Mouse (Mus musculus): ENCODE measurements around the gene Gm49387. TPM values are rescaled to one million over a fixed set of nuclear protein-coding genes. Genes with fewer than 3 reads are reported as not detected.
"Not testable (repeated sequence)": the region's sequence is repeated elsewhere in the genome, so short reads cannot be mapped to it uniquely, and the experiment has no call there.

Gm49387 gene
- total RNA-seq, 1 experiment from 2014 or later: not detected

DNA sequence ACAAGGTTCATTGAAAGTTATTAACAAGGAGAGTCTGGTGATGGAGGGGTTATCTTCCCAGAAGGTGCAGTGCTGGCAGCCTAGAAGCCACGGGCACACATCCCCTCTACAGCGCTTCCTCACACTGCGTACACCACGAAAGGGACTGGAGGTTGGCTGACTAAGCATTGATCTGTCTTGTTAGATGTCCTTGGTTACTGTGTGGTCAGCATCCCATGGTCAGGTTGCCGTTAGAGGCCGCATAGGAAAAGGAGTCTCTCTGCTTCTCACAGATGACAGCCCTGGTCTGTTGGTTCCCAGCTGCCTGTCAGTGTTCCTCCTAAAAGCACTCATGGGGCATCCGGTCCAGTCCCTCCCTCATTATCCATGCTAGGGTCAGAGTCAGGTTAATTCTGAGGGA, 10.5 kb upstream of the Gm49387 start:
- ATAC-seq (replicated peaks in 1 of 2; ENCODE audit: insufficient read depth in 1 of 2, low FRiP score in 2 of 2, low TSS enrichment in 1 of 2, low read depth in 1 of 2, poor library complexity in 2 of 2, severe bottlenecking in 2 of 2): no peak

DNA sequence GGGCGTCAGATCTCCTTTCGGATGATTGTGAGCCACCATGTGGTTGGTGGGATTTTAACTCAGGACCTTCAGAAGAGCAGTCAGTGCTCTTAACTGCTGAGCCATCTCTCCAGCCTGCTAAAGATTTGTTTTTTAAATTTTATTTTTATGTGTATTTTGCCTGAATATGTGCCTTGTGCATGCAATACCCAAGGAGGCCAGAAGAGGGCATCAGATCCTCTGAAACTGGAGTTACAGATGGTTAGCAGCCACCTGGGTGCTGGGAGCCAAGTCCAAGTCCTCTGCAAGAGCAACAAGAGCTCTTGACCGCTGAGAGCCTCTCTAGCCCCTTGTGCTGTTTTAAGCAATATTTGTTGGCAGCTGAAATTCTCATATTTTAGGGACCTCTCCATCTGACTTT, 9.7 kb upstream of the Gm49387 start:
- ATAC-seq (replicated peaks in 1 of 2; ENCODE audit: insufficient read depth in 1 of 2, low FRiP score in 2 of 2, low TSS enrichment in 1 of 2, low read depth in 1 of 2, poor library complexity in 2 of 2, severe bottlenecking in 2 of 2): no peak

DNA sequence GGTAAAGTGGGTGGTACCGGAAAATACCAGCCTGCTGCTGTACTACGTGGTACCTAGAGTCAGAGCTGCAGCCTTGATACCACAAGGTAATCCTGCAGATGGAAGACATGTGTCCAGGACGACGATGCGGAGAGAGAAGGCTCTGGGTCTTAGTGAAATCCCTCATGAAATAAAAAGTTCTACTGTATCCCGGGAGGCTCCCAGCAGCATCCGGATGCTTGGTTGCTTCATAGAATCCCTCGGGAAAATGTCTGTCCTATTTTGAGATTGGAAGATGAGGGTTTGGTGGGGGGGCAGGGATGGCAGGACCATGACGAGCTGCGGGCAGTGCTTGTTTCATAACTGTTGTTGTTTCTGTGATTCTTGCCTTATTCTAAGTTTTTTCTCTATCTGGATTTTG, 7.3 kb upstream of the Gm49387 start:
- no peak for ATAC-seq (replicated peaks in 1 of 2; ENCODE audit: insufficient read depth in 1 of 2, low FRiP score in 2 of 2, low TSS enrichment in 1 of 2, low read depth in 1 of 2, poor library complexity in 2 of 2, severe bottlenecking in 2 of 2)

DNA sequence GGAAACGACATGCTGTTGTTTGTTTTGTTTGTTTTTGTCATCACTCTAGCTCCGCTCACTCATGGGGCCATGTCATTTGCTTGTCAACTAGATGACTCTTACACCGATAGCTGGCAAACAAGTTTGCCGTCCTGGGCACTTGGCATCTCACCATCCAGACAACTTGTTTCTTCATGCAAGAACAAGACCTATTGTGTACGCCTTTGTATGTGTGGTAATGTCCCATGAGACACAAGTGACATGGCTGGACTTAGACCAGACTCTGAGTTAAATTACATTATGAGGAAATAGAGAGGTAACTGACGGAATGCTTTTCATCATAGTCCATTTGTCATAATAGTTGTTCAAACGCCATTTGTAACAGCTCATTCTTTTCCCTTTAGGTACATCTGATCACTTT, 5.2 kb upstream of the Gm49387 start:
- ATAC-seq (replicated peaks in 1 of 2; ENCODE audit: insufficient read depth in 1 of 2, low FRiP score in 2 of 2, low TSS enrichment in 1 of 2, low read depth in 1 of 2, poor library complexity in 2 of 2, severe bottlenecking in 2 of 2): no peak

DNA sequence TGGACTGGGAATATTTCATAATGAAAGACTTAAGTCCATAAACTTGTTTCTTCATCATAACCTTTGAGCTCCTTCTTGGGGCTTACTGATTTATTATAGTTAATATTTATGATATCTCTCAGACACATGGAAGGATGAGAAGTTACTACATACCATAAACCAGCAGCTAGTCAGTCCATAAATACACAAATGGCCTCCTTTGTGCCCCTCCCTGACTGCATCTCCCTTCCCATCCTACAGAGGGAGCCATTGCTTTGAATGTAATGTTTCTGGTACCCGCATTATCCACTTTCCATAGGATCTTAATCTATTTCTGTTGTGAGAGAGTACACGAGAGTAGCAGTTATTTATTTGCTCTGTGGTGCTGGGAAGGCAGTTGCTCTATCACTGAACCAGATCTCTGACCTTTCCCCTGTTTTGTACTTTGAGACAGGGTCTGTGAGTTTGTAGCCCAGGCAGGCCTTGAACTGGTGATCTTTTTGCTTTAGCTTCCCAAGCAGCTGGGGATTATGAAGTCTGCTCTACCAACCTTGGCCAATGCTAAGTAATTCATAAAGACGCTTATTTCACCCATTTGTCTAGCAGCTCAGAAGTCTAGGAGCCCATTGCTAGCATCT, 4.4 kb upstream of the Gm49387 start:
- no peak for ATAC-seq (replicated peaks in 1 of 2; ENCODE audit: insufficient read depth in 1 of 2, low FRiP score in 2 of 2, low TSS enrichment in 1 of 2, low read depth in 1 of 2, poor library complexity in 2 of 2, severe bottlenecking in 2 of 2)

DNA sequence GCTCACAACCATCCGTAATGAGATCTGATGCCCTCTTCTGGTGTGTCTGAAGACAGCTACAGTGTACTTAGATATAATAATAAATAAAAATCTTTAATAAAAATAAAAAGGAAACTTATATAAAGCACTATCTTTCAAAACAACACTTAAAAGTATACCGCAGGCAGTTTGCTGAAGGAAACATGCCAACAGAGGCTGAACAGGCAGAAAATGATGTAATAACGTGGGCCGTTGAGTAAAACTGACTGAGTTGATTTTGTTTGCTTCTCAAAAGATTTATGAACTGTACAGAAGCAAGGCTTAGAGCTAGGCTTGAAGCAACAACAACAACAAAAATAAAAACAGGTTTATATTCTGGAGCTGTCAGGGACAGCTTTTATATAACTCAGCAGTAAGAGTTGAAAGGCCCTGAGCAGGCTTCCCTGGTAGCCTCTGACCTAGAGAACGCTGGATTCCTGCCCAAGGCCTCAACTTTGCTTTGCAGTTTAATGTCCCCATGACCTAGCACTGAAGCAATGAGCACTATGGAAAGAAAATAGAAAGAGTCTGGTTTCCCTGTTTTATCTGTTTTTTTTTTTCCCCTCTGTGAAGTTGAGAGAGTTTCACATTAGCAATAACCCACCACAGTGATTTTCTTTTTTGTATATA, 3.6 kb upstream of the Gm49387 start:
- ATAC-seq (replicated peaks in 1 of 2; ENCODE audit: insufficient read depth in 1 of 2, low FRiP score in 2 of 2, low TSS enrichment in 1 of 2, low read depth in 1 of 2, poor library complexity in 2 of 2, severe bottlenecking in 2 of 2): no peak

DNA sequence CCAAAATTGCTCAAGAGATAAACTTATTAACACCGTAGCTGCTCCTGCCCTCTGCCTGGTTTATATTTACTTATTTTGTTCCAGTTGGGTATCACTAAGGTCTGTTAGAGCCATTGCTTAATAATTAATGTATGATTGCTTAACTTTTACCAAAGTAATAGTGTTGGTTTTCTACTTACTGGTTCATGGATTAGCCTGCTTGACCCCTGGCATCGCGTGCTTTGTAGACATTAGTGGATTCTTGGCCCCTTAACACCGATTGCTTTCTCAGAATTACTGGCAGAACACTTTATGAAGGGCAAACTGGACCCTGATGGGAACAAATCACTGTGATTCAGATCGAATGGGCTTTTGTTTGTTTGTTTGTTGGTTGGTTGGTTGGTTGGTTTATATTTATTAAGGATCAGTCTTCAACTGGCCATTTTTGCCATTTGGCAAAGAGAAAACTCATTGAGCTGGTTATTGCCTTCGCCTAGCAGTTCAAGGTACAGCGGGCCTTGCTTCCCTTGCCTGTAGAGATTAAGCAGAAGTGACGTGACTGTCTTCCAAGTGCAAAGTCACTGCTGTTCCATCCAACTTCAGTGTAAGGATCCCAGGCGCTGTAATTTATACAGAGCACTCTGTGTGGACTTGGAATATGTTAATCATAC, 953 bp upstream of the Gm49387 start:
- ATAC-seq (replicated peaks in 1 of 2; ENCODE audit: insufficient read depth in 1 of 2, low FRiP score in 2 of 2, low TSS enrichment in 1 of 2, low read depth in 1 of 2, poor library complexity in 2 of 2, severe bottlenecking in 2 of 2): no peak

DNA sequence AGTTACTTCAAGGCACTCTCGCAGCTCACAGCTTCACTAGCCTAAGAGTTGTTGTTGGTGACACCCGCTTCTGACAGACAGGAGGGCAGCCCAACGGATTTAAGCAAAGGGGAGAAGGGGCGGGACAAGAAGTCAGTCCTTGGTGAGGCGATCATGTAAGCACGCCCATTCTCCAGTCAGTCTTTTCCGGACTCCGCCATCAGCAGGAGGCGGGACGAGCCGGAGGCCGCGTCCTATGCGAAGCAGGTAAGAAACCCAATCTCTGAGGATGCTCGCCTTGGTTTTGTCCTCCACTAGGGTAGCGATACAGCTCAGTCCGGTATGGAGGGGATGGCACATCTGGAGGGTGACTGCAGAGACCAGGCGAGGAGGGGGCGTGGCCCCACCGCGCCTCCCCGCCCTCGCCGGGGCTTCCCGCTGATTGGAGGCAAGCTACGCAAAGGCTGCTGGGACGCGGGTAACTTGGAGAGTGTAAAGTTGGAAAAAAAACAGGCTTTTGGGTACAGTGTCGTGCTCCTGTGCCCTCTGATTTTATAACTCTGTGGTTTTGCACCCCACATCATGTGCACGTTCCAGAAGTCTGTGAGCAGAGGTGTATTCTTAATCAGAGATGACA, 320 bp upstream of the Gm49387 start, which contains the start of the genes Btd and Hacl1:
Btd (plus strand) TSS at position 139 of the 616 bp plus-strand sequence.
Hacl1 (minus strand) TSS at position 397 of the 616 bp plus-strand sequence.
- ATAC-seq (replicated peaks in 1 of 2; ENCODE audit: insufficient read depth in 1 of 2, low FRiP score in 2 of 2, low TSS enrichment in 1 of 2, low read depth in 1 of 2, poor library complexity in 2 of 2, severe bottlenecking in 2 of 2): peak; percentile 99

DNA sequence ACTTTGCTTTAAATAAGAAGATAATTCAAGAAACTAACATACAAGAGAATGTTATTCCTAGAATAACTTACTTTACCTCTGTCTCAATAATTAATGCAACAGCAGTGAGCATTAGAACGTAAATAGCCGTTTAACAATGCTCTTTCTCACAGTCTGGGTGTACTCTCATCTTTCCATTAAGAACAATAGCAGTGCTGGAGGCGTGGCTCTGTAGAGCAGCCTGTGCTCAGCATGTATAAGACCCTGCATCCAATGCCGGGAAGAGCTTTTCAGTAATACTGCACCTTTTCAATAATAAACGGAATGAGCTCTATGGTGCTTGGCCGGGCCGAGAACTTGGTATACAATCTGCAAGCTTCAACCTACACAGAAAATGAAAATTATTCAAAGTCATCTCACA, 10.0 kb downstream of the Gm49387 start:
- ATAC-seq (replicated peaks in 1 of 2; ENCODE audit: insufficient read depth in 1 of 2, low FRiP score in 2 of 2, low TSS enrichment in 1 of 2, low read depth in 1 of 2, poor library complexity in 2 of 2, severe bottlenecking in 2 of 2): no peak

DNA sequence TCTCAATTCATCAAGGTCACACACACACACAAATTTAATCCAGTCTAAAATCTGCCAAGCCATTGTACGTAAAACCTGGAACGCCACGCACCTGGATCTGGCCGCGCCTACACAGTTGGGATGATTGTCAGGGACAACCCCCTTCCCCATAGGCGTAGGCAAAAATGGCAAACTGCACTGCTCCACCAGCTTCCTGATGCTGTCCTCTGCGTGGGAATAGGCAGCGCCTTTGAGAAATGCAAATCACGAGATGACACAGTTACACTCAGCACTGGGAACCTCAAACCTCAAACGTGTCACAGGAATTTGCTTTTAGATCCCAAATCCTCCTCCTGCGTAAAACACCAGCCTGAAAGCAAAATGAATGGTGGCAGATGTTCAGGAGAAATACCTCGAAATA, 17.9 kb downstream of the Gm49387 start:
- no peak for ATAC-seq (replicated peaks in 1 of 2; ENCODE audit: insufficient read depth in 1 of 2, low FRiP score in 2 of 2, low TSS enrichment in 1 of 2, low read depth in 1 of 2, poor library complexity in 2 of 2, severe bottlenecking in 2 of 2)

DNA sequence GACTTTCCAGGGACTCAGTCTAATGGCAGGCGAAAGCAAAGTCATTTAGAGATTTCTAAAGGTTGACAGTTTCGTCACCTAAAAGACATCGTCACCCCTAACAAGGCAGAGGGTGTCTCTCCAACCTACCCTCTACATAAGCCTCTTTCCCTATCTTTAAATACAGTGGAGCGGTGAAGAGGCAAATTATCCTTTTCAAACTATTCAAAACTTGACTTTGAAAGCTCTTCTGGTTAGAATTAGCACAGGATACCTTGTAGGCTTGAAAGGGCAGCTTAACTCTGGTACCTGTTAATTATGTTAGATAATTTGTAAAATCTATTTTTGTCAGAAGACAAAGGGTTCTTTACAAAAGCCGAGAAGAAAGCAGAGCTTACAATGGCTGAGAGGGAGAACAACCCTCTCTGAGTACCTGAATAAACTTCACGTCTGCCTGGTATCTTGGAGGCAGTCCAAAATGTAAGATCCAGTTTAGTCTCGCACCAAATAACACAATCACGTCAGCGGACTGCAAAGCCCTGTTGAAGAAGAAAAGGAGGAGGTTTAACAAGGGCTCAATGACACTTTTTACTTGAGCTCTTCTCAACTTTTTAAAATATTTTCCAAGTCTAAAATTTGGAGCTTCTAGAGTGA, 20.0 kb downstream of the Gm49387 start:
- no peak for ATAC-seq (replicated peaks in 1 of 2; ENCODE audit: insufficient read depth in 1 of 2, low FRiP score in 2 of 2, low TSS enrichment in 1 of 2, low read depth in 1 of 2, poor library complexity in 2 of 2, severe bottlenecking in 2 of 2)

DNA sequence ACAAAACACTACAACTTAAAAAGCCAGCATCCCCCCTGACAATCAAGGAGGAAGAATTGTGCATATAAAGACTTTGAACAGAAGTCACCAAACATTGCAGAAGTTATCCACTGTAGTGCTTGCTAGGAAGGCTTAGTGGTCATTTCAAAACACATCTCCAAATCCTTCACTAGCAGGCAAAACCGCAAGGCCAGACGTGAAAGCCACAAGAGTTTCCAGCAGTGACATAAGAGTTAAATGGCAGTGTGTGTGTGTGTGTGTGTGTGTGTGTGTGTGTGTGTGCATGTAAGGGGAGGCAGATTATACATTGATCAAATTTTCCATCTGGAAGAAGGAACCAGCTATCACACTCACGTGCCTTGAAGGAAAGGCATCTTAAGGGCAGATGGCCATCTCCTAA, 22.7 kb downstream of the Gm49387 start:
- peak; percentile 29 to 32; a peak in 3 of 4 replicates for ATAC-seq (replicated peaks in 1 of 2; ENCODE audit: insufficient read depth in 1 of 2, low FRiP score in 2 of 2, low TSS enrichment in 1 of 2, low read depth in 1 of 2, poor library complexity in 2 of 2, severe bottlenecking in 2 of 2)

DNA sequence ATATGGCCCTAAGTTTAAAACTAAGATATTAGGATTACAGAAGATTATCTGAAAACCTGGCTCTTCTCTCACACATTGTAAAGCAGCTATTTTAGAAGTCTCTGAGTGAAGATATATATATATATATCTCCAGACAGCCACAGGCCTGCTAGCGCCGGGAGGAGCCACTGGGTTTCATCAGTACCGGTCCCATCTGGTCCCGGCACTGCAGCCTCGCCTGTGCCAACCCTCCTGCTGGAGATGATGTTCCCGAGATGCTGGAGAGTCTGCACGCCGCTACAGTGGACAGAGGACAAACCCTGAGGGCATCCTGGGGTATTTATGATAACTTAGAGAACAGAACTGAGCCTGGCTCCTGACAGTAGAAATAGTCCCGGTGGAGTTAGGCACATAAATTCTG, 23.5 kb downstream of the Gm49387 start:
- no peak for ATAC-seq (replicated peaks in 1 of 2; ENCODE audit: insufficient read depth in 1 of 2, low FRiP score in 2 of 2, low TSS enrichment in 1 of 2, low read depth in 1 of 2, poor library complexity in 2 of 2, severe bottlenecking in 2 of 2)

DNA sequence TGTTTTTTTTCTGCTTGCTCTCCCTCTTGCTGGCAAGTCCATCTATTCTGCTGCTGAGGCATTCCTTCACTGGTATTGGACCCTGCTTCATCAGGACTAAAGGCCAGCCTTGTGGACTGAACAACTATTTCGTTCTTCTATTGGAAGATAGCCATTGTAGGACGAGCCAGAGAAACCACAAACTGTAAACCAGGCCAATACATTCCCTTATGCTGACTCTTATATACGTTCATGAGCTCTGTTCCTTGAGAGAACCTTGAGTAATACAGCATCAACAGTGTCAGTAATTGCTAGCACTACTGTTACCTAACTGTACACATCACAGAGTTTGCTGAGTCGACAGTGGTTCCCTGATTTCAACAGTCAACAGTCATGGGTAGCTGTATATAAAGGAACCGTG, 27.0 kb downstream of the Gm49387 start:
- ATAC-seq (replicated peaks in 1 of 2; ENCODE audit: insufficient read depth in 1 of 2, low FRiP score in 2 of 2, low TSS enrichment in 1 of 2, low read depth in 1 of 2, poor library complexity in 2 of 2, severe bottlenecking in 2 of 2): no peak

DNA sequence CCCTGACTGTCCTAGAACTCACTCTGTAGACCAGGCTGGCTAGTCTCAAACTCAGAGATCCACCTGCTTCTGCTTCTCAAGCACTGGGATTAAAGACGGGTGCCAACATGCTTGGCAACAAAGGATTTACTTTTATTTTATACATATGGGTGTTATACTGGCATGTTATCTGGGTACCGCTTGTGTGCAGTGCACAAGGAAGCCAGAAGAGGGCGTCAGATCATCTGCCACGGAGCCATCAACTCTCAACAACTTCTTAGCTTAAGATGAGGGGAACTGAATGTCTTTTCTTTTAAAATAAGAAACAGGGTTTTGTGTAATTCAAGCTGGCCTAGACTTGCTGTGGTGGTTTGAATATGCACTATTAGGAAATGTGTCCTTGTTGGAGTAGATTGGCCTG, 28.7 kb downstream of the Gm49387 start:
- ATAC-seq (replicated peaks in 1 of 2; ENCODE audit: insufficient read depth in 1 of 2, low FRiP score in 2 of 2, low TSS enrichment in 1 of 2, low read depth in 1 of 2, poor library complexity in 2 of 2, severe bottlenecking in 2 of 2): no peak

DNA sequence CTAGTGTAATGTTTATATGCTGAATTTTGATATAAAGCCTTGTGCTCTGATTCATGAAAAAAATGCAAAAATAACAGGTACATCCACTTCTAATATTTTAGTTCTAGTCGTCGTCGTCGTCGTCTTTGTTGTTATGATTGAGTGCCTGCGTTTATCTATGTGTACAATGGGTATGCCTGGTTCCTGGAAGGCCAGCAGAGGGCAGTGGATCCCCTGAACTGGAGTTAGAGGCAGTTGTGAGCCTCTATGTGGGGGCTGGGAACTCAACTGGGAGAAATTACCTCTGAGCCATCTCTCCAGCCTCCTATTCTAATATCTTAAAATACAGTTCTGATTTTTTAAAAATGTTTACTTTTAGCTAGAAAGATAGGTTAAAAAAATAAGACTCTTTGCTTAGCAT, 35.2 kb downstream of the Gm49387 start:
- ATAC-seq (replicated peaks in 1 of 2; ENCODE audit: insufficient read depth in 1 of 2, low FRiP score in 2 of 2, low TSS enrichment in 1 of 2, low read depth in 1 of 2, poor library complexity in 2 of 2, severe bottlenecking in 2 of 2): no peak

DNA sequence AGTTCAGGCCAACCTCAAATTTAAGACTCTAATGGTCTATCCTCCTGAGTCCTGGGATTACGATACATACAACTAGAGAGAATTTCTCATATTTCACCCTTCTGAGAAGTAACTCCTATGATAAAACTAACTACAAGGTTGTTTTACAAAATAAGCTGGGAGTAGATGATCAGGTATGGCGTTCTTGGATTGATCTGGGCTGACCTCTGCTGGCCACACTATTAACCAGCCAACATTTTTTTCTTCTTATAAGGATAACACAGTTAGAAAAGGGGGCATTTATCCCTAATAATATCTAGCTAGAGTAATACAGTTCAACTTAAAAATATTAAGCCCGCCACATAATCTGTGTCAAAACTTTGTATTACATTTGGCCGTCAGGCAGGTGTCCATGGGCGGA, 35.8 kb downstream of the Gm49387 start:
- ATAC-seq (replicated peaks in 1 of 2; ENCODE audit: insufficient read depth in 1 of 2, low FRiP score in 2 of 2, low TSS enrichment in 1 of 2, low read depth in 1 of 2, poor library complexity in 2 of 2, severe bottlenecking in 2 of 2): 0 out of 4 replicates have a peak, but pooled peaks of 1 of the 2 experiments have one; percentile 56

DNA sequence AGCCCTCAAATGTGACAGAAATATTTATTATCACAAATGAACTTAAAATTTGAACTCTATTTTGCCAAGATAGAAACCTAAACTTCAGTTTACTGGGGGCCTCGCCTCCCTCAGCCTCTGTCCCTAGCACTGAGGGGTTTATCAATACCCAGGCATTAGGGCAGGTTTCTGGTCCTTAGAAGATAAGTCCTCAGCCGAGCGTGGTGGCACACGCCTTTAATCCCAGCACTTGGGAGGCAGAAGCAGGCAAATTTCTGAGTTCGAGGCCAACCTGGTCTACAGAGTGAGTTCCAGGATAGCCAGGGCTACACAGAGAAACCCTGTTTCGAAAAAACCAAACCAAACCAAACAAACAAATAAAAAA, 38.1 kb downstream of the Gm49387 start:
- not testable (repeated sequence) for ATAC-seq (replicated peaks in 1 of 2; ENCODE audit: insufficient read depth in 1 of 2, low FRiP score in 2 of 2, low TSS enrichment in 1 of 2, low read depth in 1 of 2, poor library complexity in 2 of 2, severe bottlenecking in 2 of 2)
